Mouse (Mus musculus) olfactory bulb, adult 2 months (tissue): ENCODE data around the gene Mycbpap. TPM values are rescaled to one million over a fixed set of nuclear protein-coding genes. Genes with fewer than 3 reads are reported as not detected.

Source experiments
- H3K27ac ChIP-seq: fragments of 200-500 bp; 2 replicates; pipeline ENCODE4 v1.5.1; 2012; ENCODE audit warnings: low read depth, low read length; ENCODE audit not compliant: insufficient read depth
- H3K4me1 ChIP-seq: fragments of 200-500 bp; 2 replicates; pipeline ENCODE4 v1.6.1; 2012; ENCODE audit warnings: low read length; ENCODE audit not compliant: control insufficient read depth, insufficient read depth
- H3K4me3 ChIP-seq: fragments of 200-500 bp; 2 replicates; pipeline ENCODE4 v1.5.1; 2012; ENCODE audit warnings: mild to moderate bottlenecking, low read depth, low read length, moderate library complexity; ENCODE audit not compliant: insufficient read depth
- CTCF ChIP-seq: fragments of 200-500 bp; IDR thresholded peaks from 2 replicates; pipeline ENCODE4 v1.5.1; 2012; ENCODE audit warnings: low read depth, mild to moderate bottlenecking, low read length, moderate library complexity; ENCODE audit not compliant: insufficient read depth
- POLR2A ChIP-seq: fragments of 200-500 bp; IDR thresholded peaks from 2 replicates; pipeline ENCODE4 v1.6.1; 2012; ENCODE audit warnings: mild to moderate bottlenecking, low read depth, low read length, moderate library complexity; ENCODE audit not compliant: insufficient read depth
- WGBS: fragments of 180-500 bp; shearing (Covaris S2); methylation state at CpG from one replicate; pipeline ENCODE4 v1.1.7; 2018; 5-methylcytosine and 5-hydroxymethylcytosine counted together
- polyA plus RNA-seq: library from polyadenylated mRNA; stranded (reverse); fragments of >200 nt; gene quantifications from 2 replicates; pipeline ENCODE4 v1.2.4, GENCODE M21; 2012; ENCODE audit warnings: low replicate concordance; ENCODE audit not compliant: missing spikeins, insufficient read depth, insufficient read length

Mycbpap gene
- polyA plus RNA-seq, 1 experiment: not detected

DNA sequence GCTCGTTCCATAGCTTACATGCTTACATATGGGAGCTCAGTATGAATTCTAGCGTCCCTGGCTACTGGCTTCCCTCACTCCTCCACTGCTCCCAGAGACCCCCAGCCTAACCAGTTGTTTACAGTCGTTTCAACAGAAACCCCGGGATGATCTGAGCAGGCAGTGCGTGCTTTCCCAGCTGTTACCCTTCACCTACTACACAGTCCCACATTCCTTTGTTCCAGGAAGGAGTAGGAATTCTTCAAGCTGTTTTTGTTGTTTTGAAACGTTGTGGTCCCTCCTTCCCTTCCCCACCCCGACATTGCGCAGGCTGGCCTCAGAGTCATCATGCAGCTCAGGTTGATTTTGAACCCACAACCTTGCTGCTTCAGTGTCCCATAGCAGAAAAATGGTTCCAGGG is 21.2 kb downstream of the Mycbpap start:
- no peak overlapping the region for H3K4me3 ChIP-seq
- TF ChIP-seq CTCF (no peak), POLR2A (no peak)
- 59% methylated on average over 8 of the region's 8 CpGs for WGBS
- no peak overlapping the region for H3K27ac ChIP-seq
- H3K4me1 ChIP-seq: peaks cover 27% of the 10 kb centered on the region

DNA sequence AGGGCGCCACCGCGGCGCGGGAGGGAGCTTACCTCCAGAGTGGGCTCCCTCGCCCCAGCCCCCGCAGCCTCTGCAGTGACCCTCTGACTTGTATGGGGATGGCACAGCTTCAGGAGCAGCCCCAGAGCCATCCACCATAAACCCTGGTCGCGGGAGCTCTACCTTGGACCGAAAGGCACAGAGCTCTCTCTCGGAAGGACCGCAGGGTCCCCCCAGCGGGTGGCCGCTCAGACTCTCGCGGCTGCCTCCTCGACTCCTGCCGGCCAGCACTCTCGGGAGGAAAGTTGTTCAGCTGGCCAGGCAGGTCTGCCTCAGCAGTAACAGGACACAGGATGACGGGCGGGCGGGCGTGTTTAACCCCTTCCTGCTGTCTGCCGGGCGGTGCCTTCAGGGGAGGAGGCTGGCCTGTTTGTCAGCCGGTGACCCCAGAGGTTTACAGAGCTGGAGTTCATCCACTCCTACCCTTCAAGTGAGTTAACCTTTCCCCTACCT is 21.8 kb downstream of the Mycbpap start, which contains the start of gene Epn3:
Epn3 (minus strand) TSS at position 314 of the 492 bp plus-strand sequence.
- WGBS: 6% methylated on average over 26 of the region's 26 CpGs
- Histone ChIP-seq H3K4me1 (peaks cover 25% of the 10 kb centered on the region), H3K4me3 (peak within 1 kb of the TSS; percentile 16; the same call in 1 of the 2 replicates), H3K27ac (no peak within 1 kb of the TSS; the same call in 1 of the 2 replicates)
- TF ChIP-seq POLR2A (no peak), CTCF (no peak)

DNA sequence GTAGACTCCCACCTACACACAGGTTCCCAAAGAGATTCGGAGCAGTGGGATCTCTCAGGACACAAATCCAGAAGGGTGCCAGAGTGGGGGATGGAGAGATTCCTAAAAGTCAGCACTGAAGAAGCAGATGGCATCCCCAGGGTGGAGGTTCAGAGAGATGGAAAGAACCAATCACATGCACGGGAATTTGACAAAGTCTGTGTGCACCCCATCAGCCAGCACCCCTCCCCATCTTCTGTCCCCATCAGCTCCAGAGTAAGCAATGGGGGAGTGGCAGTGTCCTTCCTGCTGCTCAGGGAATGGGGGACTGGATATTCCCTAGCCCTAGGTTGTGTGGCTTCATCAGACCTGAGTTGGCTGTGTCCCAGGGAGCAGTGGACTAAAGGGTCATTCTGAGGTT is 22.5 kb downstream of the Mycbpap start:
- H3K4me1 ChIP-seq: peaks cover 25% of the 10 kb centered on the region
- WGBS: 16% methylated on average over 2 of the region's 2 CpGs
- TF ChIP-seq CTCF: no peak
- TF ChIP-seq POLR2A: no peak
- no peak overlapping the region for H3K27ac ChIP-seq
- H3K4me3 ChIP-seq: no peak overlapping the region

DNA sequence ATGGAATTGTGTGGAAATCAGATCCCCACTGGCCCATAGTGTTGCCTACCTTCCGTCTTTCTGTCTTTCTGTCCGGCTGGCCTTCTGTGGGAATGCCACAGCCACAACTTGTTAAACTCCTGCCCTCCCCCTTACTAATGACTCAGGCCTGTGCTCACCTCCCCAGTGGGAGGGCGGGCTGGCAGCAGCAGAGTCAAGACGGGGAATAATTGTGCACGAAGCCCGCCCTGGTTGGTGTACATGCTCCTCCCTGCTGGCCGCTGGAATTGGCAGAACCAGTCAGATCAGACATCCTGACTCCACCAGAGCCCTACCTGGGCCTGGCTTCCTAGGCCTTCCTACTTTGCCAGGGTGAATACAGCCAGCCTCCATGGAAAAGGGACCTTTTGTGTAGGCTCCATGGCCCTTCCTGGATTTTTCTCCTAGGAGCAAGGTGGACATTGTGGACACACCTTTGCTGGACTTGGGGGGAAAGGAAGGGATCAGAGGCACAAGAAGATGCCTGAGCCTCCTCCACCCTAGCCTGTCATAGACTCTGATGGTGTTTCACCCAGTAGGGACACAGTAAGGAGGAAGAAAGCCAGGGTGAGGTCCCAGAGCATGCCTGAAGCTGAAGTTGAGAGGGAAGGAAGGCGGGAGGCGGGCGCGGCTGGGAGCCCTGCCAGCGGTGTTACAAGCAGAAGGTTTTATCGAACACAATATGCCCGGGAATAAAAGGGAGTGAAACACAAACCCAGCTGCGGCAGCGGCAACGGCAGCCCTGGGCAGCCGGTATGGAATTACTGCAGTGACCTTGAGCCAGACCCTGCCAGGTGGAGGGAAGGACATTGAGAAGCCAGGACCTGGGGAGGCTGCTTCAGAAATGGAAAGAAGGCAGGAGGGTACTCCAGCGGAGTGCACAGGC is 23.2 kb downstream of the Mycbpap start:
- WGBS: 19% methylated on average over 19 of the region's 19 CpGs
- H3K4me3 ChIP-seq: peak overlapping the region; percentile 6; the same call in 1 of the 2 replicates
- peak overlapping the region; percentile 23; the same call in 1 of the 2 replicates for H3K27ac ChIP-seq
- TF ChIP-seq CTCF (no peak), POLR2A (no peak)
- peaks cover 25% of the 10 kb centered on the region for H3K4me1 ChIP-seq

DNA sequence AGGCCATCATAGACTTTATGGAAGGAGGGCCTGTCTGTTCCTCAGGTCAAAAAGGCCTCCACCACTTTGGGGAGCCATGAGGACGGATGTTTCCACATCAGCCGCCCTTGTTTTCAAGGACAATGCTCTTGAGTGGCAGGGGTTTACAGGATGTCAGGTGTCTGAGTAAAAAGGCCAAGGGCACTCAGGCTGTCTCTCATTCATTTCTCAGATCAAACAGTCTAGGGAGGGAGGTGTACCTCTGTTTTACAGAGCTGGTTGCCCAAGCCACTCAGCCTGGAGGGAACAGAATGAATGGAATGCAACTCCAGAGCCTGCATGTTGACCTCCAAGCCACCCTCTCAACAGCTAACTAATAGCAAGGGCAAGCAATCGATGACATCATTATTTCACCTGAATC is 26.1 kb downstream of the Mycbpap start:
- TF ChIP-seq POLR2A (no peak), CTCF (no peak)
- H3K4me3 ChIP-seq: no peak overlapping the region
- 91% methylated on average over 3 of the region's 3 CpGs for WGBS
- no peak overlapping the region for H3K27ac ChIP-seq
- peaks cover 34% of the 10 kb centered on the region for H3K4me1 ChIP-seq

DNA sequence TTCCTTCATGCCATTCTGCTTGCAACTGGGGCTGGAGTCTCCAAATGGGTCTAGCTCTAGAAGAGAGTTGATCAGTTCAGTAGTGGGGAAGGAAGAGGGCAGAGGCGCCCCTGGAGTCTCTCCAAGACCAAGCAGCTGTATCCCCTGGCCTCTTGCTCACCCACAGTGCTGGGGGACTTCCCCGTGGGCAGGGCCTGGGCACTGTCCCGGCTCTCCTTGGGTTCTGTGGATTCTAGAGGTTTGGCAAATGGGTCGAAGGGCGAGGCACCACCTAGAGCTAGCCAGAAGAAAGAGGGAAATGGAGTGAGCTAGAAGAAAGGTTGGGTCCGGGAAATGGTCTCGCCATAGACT is 29.8 kb downstream of the Mycbpap start:
- H3K4me3 ChIP-seq: no peak overlapping the region
- WGBS: 77% methylated on average over 7 of the region's 7 CpGs
- TF ChIP-seq POLR2A (no peak), CTCF (no peak)
- peaks cover 14% of the 10 kb centered on the region for H3K4me1 ChIP-seq
- no peak overlapping the region for H3K27ac ChIP-seq

DNA sequence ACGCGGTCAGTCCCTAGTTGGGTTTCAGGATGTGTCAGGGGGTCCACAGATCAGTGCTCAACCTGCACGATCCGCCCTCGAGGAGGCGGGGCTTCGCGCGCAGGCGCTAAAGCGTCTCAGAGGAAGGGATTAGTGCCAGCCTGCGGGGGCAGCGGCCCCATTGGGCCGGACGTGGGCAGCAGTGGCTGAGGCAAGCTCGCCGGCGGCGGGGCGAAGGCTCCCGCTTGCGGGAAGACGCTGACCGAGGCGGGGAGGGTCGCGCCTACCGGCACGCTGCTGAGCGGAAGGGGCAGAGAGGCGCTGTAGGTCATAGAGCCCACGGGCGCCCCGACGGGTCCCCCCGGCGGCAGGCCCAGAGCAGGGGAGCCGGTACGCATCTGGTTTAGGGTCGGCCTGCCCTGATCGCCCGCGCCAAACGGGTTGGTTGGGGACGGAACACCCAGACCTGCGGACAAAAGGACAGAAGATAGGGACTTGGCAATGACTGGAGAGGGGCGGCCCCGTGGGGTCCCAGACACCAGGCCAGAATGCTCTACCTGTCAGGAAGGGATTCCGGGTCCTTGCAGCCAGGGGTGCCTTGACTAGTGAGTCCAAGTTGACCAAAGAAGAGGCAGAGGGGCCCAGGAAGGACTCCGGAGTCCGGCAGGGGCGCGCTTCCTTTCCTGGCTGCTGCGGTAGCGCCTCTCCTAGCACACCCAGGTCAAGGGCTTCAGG is 30.4 kb downstream of the Mycbpap start:
- TF ChIP-seq POLR2A (peak; percentile 55; the same call in 1 of the 2 replicates), CTCF (no peak)
- Histone ChIP-seq H3K27ac (no peak overlapping the region), H3K4me1 (peaks cover 14% of the 10 kb centered on the region), H3K4me3 (peak overlapping the region; percentile 45)
- WGBS: 11% methylated on average over 55 of the region's 55 CpGs

DNA sequence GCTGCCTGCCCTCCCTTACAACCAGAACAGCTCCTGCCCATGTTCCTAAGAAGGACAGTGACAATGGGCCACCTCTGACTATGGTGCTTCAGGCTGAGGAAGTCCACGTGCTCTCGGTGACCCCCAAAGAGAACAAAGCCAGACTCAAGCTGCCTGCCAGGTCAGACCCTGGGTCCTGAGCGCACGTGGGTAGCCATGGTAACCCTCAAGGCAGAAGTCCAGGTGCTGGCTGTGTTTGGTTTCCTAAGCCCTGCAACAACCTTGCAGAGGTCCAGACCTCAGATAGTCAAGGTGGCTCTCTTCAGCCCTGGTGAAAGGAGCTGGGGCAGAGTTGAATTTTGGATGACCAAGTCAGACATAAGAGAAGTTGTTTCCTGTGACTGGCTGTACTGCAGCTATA is 31.8 kb downstream of the Mycbpap start:
- WGBS: 39% methylated on average over 4 of the region's 4 CpGs
- peaks cover 17% of the 10 kb centered on the region for H3K4me1 ChIP-seq
- H3K4me3 ChIP-seq: no peak overlapping the region
- no peak overlapping the region for H3K27ac ChIP-seq
- TF ChIP-seq CTCF (no peak), POLR2A (no peak)
